Mouse (Mus musculus) CH12.LX (cell line): ENCODE data around the gene Hira.

Source experiments
- CHD2 ChIP-seq: IDR thresholded peaks from 2 replicates; pipeline ENCODE4 v1.6.1; 2011; ENCODE audit warnings: low read length, improper control_type of control experiment
- CTCF ChIP-seq, 2 experiments: IDR thresholded peaks in 1 of 2; conservative IDR thresholded peaks in 1 of 2; 2 replicates each; pipeline ENCODE4 v1.5.1; 2011 to 2012; ENCODE audit warnings: low read depth in 2 of 2, low read length in 2 of 2, improper control_type of control experiment in 1 of 2, inconsistent platforms in 1 of 2, mild to moderate bottlenecking in 1 of 2, moderate library complexity in 1 of 2
- E2F4 ChIP-seq: IDR thresholded peaks from 2 replicates; pipeline ENCODE4 v1.6.1; 2011; ENCODE audit warnings: low read depth, low read length, improper control_type of control experiment; ENCODE audit not compliant: insufficient replicate concordance
- EP300 ChIP-seq: IDR thresholded peaks from 2 replicates; pipeline ENCODE4 v1.6.1; 2011; ENCODE audit warnings: low read length, improper control_type of control experiment
- MYC ChIP-seq: IDR thresholded peaks from 2 replicates; pipeline ENCODE4 v1.6.1; 2011; ENCODE audit warnings: low read depth, mild to moderate bottlenecking, improper control_type of control experiment, low read length
- POLR2A ChIP-seq: IDR thresholded peaks from 2 replicates; pipeline ENCODE4 v1.6.1; 2011; ENCODE audit warnings: low read depth, mild to moderate bottlenecking, improper control_type of control experiment, low read length
- SMC3 ChIP-seq: IDR thresholded peaks from 2 replicates; pipeline ENCODE4 v1.6.1; 2011; ENCODE audit warnings: low read depth, low read length, improper control_type of control experiment
- ZC3H11A ChIP-seq: IDR thresholded peaks from 2 replicates; pipeline ENCODE4 v1.6.1; 2012; ENCODE audit warnings: low read depth, mild to moderate bottlenecking, inconsistent platforms, low read length, improper control_type of control experiment
- ZNF384 ChIP-seq: IDR thresholded peaks from 2 replicates; pipeline ENCODE4 v1.6.1; 2012; ENCODE audit warnings: low read depth, low read length, improper control_type of control experiment, inconsistent platforms

DNA sequence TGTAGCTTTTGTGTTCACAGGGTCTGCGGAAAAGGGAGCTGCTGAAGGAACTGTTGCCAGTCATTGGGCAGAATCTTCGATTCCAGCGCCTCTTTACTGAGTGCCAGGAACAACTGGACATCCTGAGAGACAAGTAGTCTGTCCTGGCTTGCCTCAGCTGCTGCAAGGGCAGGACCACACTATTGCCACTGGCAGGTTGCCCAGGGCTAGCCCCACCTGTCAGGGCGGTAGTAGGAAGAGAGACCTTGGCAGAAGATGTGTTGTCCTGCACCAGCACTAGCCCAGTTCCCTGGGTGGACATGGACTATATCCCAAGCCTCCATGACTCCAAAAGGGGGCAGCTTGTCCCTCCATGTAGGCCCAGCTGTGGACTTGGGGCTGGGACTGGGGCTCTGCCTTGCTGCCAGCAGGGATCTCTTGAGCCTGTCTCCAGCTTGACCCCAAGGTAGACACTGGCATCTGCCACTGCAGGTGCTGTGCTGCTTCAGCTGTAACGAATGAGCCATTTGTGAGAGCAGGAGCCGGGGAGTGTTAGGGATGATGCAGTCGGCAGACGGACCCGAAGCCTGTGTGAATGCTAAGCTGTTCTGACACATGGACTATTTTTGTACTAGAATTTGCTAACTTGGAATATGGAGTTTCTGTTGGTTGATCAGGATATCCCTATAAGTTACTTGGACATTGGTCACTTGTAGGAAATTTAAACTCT lies 92.7 kb downstream of the Hira start:
- TF ChIP-seq CTCF (conservative IDR thresholded peaks at IDR 0.05 in 1 of 2, IDR thresholded peaks at IDR 0.05 in 1 of 2; ENCODE audit: low read depth in 2 of 2, low read length in 2 of 2) (no peak), POLR2A (no peak), CHD2 (no peak), MYC (no peak), SMC3 (no peak), ZNF384 (no peak), ZC3H11A (no peak), E2F4 (no peak), EP300 (no peak)
